Mouse (Mus musculus) liver, adult (tissue): Measurements from ENCODE around the gene Atp8a1.

Source experiments
- GATA4 ChIP-seq: IDR thresholded peaks from 2 replicates; pipeline ENCODE4 v1.6.1; 2014; ENCODE audit warnings: mild to moderate bottlenecking, low read length; ENCODE audit not compliant: insufficient replicate concordance

The Atp8a1 gene

DNA sequence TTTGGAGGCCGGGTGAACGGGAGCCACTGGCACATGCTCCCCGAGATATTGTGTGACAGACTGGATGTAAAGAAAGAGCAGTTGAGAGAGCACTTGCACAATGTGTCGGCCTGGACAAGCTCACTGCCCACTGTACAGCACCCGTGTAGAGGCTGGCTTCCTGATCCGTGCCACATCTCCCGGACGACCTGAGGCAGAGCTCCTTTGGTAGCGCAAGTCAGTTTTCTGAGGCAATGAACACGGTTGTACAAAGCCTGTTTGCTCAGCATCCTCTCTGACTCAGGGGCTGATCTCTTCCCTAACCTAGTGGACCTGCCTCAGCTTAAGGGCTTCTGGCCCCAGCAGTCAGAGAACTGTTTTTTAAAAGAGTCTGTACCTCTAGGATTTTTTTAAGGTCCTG lies 94.6 kb downstream of the Atp8a1 start:
- TF ChIP-seq GATA4, result no peak

DNA sequence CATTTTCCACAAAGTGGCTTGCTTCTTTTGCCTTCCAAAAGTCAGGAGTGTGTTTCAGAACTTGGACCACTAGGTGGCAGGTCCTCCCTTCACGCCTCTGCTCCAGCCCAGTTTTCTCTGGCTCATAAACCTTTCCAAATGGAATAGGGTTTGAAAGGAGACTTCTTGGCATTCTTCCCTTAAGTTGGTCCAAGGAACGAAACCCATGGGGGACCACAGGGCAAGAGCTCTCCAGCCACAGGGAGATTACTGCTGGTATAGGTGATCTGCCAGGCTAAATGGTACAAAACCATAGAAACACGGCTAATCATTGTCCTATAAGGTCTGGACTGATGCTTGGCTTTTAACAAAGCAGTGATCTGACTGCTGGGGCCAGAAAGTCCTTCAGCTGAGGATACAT lies 95.2 kb downstream of the Atp8a1 start:
- TF ChIP-seq GATA4, result no peak

DNA sequence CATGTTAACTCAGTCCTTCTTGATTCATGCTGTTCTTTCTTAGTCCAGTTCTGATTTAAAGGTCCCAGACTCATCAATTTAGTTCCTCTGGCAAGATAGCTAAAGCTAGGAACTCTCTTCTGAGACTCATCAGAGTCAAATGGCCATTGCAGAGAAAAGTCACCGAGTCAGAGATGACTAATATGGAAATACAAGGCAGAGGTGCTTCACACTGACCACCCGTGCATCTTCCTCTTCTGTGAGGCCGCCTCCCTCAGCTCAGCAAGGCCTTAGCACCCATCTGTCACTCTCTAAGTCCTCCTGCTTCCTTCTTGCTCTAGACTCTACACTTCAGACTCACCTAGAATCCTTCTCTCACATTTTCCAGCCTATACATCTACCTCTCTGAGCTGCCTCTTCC lies 108.0 kb downstream of the Atp8a1 start:
- no peak for TF ChIP-seq GATA4

DNA sequence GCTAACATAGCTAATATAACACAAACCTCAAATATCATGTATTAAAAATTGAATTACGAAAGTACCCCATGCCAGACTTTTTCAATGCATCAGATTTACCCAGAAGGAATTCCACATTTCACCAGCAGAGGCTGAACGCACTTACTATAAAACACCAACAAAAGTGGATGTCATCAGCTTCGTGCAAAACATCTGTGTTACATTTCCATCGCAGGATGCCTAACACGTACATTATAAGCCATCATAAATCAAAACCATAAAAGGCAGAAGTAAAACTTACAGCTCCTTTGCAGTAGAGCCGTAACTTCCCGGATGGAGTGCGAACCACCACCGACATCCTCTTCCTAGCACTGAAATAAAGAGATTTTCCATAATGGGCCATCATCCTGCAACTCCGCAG lies 109.1 kb downstream of the Atp8a1 start:
- no peak for TF ChIP-seq GATA4

DNA sequence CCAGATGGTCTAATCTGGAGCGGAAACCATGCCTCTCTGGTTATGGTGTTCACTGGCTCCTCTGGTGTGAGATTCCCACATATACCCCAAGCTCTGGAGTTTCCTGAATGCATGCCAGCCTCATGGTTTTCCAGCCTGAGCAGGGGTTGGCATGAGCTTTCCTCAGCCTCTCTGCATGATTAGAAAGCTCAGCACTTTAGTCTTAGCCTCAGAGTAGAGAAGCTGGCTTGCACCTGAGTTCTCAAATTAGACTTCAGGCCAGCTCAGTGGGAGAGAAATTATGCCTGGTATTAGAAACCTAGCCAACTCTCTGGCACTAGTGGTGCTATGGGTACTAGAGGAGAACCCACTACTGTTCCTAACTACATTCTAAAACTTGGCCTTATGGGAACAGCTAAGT lies 111.5 kb downstream of the Atp8a1 start:
- TF ChIP-seq GATA4, result no peak

DNA sequence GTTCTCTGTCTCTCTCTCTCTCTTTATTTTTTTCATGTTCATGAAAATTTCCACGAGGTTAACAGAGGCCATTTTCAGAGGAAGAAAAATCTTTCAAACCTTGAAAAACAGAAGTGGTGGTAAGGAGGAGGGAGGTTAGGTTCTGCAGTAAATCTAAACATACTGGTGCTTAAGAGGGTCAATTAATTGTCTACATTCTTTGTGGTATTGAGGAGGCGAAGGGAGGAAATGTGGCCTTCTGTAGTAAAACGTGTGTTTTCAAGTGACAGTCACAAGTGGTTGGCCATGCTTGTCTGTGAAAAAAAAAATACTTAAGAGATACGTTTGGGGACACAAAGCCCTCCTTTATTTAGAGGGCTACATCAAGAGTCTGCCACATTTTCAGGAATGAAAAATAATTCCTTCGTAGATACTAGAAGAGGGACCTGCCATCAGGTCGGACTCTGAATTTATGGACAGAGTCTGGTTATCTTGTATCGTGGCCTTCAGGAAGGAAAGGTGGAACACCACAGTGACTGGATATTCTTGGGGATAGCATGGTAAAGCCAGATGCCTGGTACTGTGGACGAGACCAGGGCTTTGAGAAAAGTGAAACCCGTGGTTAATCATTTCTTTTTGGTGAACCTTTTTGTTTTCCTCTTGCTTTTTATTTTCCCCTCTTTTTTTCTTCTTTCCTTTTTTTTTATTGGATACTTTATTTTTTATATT lies 113.5 kb downstream of the Atp8a1 start:
- TF ChIP-seq GATA4, result no peak

DNA sequence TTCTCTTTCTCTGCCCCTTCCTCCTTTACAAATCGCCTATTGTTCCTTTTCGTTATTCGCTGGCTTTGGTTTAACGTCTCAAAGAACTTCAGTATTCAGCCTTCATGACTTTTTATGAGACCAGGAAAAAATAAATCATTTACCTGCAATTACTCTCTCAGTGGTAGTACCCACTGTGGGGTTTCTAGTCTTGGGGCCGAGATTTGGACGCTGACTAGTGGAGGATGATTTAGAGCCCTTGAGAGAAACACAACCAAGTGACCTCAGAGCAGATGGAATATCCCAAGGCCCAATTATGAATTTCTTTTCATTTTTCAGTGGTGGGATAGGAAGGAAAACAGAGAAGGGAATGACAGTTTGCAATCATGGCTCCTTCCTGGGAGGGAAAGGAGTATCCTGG lies 114.1 kb downstream of the Atp8a1 start:
- no peak for TF ChIP-seq GATA4

DNA sequence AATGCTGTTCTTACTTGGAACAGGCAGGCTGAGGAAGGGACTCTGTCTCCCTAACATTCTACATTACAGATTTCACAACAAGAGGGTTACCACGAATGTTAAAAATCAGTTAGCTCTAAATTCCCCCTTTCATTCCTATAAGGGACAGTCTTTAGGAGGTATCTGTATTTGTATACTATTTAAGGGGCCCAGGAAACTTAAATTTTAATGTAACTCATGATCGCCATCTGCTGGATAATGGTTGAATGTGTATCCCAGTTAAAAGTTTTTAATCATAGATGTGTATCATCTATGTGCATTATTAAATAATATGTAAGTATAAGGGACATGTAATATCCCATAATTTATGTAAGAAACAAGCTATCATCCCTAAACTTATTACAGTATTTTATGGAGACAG lies 119.5 kb downstream of the Atp8a1 start:
- no peak for TF ChIP-seq GATA4

DNA sequence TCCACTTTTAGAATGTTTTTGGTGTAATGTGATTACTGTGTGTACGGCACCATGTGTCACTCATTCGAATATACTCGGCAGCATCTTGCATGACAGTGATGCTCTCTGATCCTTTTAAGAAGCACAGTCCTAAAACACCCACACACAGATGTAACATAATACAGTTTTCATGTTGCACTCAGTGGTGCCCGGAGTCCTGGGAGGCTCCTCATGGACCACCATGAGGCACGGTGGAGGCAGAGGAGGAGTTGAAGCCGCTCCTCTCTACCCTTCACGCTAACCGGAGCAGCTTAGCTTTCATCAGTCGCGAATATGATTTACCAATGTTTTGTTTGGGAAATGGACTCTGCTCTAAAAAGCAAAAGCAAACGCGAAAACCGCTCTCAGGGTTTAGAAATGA lies 120.4 kb downstream of the Atp8a1 start:
- no peak for TF ChIP-seq GATA4

DNA sequence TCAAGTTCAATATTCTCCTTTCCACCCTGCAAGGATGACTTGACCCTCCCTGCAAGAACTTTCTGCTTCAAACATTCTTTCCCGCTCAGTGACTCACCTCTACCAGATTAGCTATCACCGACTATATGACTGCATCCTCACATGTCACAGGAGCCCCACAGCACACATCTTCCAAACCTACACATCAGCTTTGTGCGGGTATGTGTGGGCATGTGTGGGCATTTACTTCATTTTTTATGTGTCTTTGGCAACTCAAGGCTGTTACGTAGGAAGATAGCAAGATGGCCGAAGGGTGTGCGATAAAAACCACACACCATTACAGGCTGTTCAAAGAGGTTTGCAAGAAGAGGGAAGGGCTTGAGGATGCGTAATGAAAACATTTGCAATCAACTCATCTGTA lies 145.6 kb downstream of the Atp8a1 start:
- no peak for TF ChIP-seq GATA4

DNA sequence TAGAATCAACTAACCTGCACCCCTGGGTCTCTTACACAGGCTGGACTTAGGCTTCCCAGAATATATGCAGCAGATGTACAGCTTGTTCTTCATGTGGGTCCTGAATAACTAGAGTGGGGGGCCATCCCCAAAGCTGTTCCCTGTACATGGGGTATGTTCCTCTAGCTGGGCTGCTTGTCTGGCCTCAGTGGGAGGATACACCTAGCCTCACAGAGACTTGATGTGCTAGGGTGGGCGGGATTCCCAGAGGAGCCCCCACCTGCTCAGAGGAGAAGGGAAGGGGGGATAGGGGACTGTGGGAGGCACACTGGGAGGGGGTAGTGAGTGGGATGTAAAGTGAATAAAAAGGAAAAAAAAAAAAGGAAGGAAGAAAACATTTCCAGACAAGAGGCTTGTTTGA lies 147.8 kb downstream of the Atp8a1 start:
- TF ChIP-seq GATA4, result no peak

DNA sequence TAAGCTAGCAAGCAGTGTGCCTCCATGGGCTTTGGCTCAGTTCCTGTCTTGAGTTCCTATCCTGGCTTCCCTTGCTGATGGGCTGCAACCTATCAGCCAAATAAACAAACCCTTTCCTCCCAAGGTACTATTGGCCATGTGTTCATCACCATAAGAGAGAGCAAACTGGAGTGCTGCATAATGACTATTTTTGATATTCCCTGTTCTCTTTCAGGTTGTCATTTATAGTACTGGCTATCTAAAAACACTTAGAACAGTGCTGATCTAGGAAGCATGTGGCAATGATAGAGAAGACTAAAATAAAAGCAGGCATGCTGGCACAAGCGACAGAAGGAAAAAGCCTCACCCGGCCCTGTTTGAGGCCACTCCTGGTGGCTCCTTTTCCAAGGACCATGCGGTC lies 149.1 kb downstream of the Atp8a1 start:
- TF ChIP-seq GATA4, result no peak

DNA sequence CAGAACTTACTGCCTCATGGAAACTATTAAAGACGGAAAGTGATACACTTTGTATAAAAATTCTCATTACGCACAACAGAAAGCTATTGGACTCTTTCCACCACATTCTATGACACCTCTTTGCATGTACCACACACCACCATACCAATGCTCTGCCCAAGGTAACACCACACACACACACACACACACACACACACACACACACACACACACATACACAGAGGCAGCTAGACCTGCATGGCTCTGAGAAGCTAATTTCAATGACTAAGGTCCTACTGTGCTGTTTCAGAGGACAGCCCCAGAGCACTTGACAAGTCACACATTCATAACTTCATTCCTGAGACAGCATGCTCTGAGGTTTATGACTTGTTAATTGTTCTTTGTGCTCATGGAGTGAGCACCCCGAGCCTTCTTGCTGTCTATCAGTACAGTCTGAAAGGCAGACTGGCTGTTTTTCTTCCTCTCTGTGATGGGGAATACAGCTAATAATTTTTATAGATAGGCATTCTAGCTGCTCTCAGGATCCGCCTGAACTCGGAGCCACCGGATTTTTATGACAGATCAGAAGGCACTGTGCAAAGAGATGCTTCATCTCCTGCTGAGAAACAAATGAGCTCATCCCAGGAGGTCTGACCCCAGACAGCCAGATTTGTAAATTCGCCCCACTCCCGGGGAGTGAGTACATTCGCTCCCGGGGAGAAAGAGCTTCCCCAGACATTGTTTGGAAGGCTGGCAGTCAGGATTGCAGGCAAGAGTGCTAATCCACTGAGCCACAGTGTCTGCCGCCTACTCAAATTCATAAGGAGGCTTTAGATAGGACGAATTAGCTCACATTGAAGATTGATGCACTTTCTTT lies 150.3 kb downstream of the Atp8a1 start:
- TF ChIP-seq GATA4, result no peak

DNA sequence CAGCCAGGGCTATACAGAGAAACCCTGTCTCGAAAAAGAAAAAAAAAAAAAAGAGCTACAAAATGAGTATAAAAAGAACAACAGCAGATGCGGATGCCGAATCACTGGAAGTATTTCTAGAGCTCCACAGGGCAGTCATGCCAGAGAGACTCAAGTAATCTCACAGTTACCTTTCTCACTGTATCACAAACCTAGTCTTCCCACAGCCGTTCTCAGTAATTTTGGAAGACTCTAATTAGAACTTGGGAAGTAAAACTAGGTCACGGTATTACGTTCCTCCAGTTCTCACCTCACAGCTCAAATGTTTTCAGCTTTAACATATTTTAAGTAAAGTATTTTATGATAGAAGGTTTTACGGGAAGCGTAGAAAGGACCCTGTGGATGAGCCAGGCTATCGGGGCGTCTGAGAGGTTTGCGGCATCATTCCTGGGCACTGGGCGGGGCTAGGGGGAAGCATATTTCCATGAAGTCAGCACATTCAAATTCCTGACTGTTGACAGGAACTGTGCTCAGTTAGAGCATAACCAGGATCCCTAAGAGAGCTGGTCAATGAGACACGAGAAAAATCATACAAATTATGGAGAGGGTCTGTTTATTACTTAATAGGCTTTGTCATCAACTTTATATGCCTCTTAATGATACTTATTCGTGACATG lies 152.1 kb downstream of the Atp8a1 start:
- no peak for TF ChIP-seq GATA4

DNA sequence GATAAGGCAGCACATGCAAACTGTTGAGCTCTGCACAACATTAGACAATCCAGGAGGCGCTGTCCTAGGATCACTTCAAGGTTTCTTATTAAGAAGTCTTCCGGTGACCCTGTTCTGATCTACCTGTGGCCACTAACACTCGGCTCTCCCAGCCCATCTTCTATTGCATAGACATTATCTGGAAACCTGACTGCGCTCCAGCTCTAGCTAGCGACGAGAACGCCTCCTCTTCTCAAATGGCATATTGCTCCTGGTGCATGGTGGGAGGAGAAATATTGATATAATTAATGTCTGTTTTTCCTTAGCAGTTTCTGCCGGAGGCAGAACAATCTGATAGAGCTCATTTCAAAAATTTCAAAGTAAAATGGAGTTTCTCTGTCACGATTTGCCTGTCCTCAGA lies 156.9 kb downstream of the Atp8a1 start:
- no peak for TF ChIP-seq GATA4

DNA sequence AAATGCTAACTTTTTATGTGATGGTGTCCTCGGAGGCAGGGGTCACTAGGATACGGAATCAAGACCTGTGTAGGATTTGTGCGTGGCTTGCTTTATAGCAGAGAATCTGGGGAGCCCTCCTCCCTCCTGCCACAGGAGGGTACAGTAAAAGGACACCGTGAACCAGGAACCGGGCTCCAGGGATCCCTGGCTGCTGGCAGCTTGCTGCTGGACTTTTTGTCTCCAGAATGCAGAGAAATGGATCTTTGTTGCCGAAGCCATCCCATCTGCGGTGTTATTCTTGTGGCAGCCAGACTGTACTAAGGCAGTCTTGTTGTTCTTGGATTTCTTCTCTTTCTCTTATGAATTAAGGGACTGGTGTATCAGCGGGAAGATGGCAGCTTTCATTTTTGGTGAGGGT lies 159.2 kb downstream of the Atp8a1 start:
- TF ChIP-seq GATA4, result no peak
